Mouse (Mus musculus): ENCODE measurements around the gene Cnnm1. TPM values are rescaled to one million over a fixed set of nuclear protein-coding genes. Genes with fewer than 3 reads are reported as not detected.

Cnnm1 gene
- polyA plus RNA-seq, 1 experiment from 2014 or later, result 0.08 TPM

- Histone ChIP-seq H3K4me2 (ENCODE audit: low read depth, low read length) (no peak overlapping the region), H3K9ac (ENCODE audit: low read length) (no peak overlapping the region), H3K27me3 (ENCODE audit: control insufficient read depth, insufficient read depth, low read depth, low read length) (no peaks in the 10 kb centered on the region), H3K4me3 (ENCODE audit: low read length) (no peak overlapping the region), H3K27ac (ENCODE audit: low read length) (no peak overlapping the region), H3K36me3 (ENCODE audit: control insufficient read depth, insufficient read depth, low read length) (no peaks in the 10 kb centered on the region), H3K9me3 (ENCODE audit: control insufficient read depth, low read length) (no peaks in the 10 kb centered on the region), H3K4me1 (replicated peaks; ENCODE audit: control insufficient read depth, insufficient read depth, low read length) (no peaks in the 10 kb centered on the region)
- no peak for ATAC-seq (ENCODE audit: low read depth)
- WGBS, result 74% methylated on average over 7 of the region's 7 CpGs
Observed at GRCm38 (mm10) chr19:43463546-43464293, 23.5 kb downstream of the Cnnm1 start.

- H3K4me3 ChIP-seq (ENCODE audit: low read length), result no peak overlapping the region
- no peak overlapping the region for H3K4me2 ChIP-seq (ENCODE audit: low read depth, low read length)
- H3K36me3 ChIP-seq (ENCODE audit: control insufficient read depth, insufficient read depth, low read length), result no peaks in the 10 kb centered on the region
- no peaks in the 10 kb centered on the region for H3K27me3 ChIP-seq (ENCODE audit: control insufficient read depth, insufficient read depth, low read depth, low read length)
- ATAC-seq (ENCODE audit: low read depth), result no peak
- H3K9me3 ChIP-seq (ENCODE audit: control insufficient read depth, low read length), result no peaks in the 10 kb centered on the region
- no peak overlapping the region for H3K9ac ChIP-seq (ENCODE audit: low read length)
- H3K4me1 ChIP-seq (replicated peaks; ENCODE audit: control insufficient read depth, insufficient read depth, low read length), result no peaks in the 10 kb centered on the region
- no peak overlapping the region for H3K27ac ChIP-seq (ENCODE audit: low read length)
- 62% methylated on average over 3 of the region's 3 CpGs for WGBS
Observed at GRCm38 (mm10) chr19:43464294-43464687, 24.1 kb downstream of the Cnnm1 start.

- Histone ChIP-seq H3K4me3 (ENCODE audit: low read length) (no peak overlapping the region), H3K27me3 (ENCODE audit: control insufficient read depth, insufficient read depth, low read depth, low read length) (no peaks in the 10 kb centered on the region), H3K4me2 (ENCODE audit: low read depth, low read length) (no peak overlapping the region), H3K9me3 (ENCODE audit: control insufficient read depth, low read length) (no peaks in the 10 kb centered on the region), H3K9ac (ENCODE audit: low read length) (no peak overlapping the region), H3K36me3 (ENCODE audit: control insufficient read depth, insufficient read depth, low read length) (no peaks in the 10 kb centered on the region), H3K4me1 (replicated peaks; ENCODE audit: control insufficient read depth, insufficient read depth, low read length) (no peaks in the 10 kb centered on the region), H3K27ac (ENCODE audit: low read length) (no peak overlapping the region)
- WGBS, result 84% methylated on average over 11 of the region's 11 CpGs
- no peak for ATAC-seq (ENCODE audit: low read depth)
Observed at GRCm38 (mm10) chr19:43465076-43465475, 24.8 kb downstream of the Cnnm1 start.

GRCm38 (mm10) chr19:43465601-43466255 lies 25.5 kb downstream of the Cnnm1 start:
- Histone ChIP-seq H3K4me1 (replicated peaks; ENCODE audit: control insufficient read depth, insufficient read depth, low read length) (no peaks in the 10 kb centered on the region), H3K36me3 (ENCODE audit: control insufficient read depth, insufficient read depth, low read length) (no peaks in the 10 kb centered on the region), H3K4me3 (ENCODE audit: low read length) (no peak overlapping the region), H3K27me3 (ENCODE audit: control insufficient read depth, insufficient read depth, low read depth, low read length) (no peaks in the 10 kb centered on the region), H3K9ac (ENCODE audit: low read length) (no peak overlapping the region), H3K27ac (ENCODE audit: low read length) (no peak overlapping the region), H3K4me2 (ENCODE audit: low read depth, low read length) (no peak overlapping the region), H3K9me3 (ENCODE audit: control insufficient read depth, low read length) (no peaks in the 10 kb centered on the region)
- ATAC-seq (ENCODE audit: low read depth), result no peak
- 86% methylated on average over 14 of the region's 14 CpGs for WGBS

- Histone ChIP-seq H3K4me2 (ENCODE audit: low read depth, low read length) (no peak overlapping the region), H3K4me1 (replicated peaks; ENCODE audit: control insufficient read depth, insufficient read depth, low read length) (no peaks in the 10 kb centered on the region), H3K9me3 (ENCODE audit: control insufficient read depth, low read length) (no peaks in the 10 kb centered on the region), H3K9ac (ENCODE audit: low read length) (no peak overlapping the region), H3K4me3 (ENCODE audit: low read length) (no peak overlapping the region), H3K27ac (ENCODE audit: low read length) (no peak overlapping the region), H3K27me3 (ENCODE audit: control insufficient read depth, insufficient read depth, low read depth, low read length) (no peaks in the 10 kb centered on the region), H3K36me3 (ENCODE audit: control insufficient read depth, insufficient read depth, low read length) (no peaks in the 10 kb centered on the region)
- WGBS, result 67% methylated on average over 12 of the region's 12 CpGs
- no peak for ATAC-seq (ENCODE audit: low read depth)
Observed at GRCm38 (mm10) chr19:43467927-43468685, 27.9 kb downstream of the Cnnm1 start.

GRCm38 (mm10) chr19:43469333-43469732 lies 29.1 kb downstream of the Cnnm1 start:
- no peak for ATAC-seq (ENCODE audit: low read depth)
- no peak overlapping the region for H3K9ac ChIP-seq (ENCODE audit: low read length)
- H3K27ac ChIP-seq (ENCODE audit: low read length), result no peak overlapping the region
- H3K4me1 ChIP-seq (replicated peaks; ENCODE audit: control insufficient read depth, insufficient read depth, low read length), result no peaks in the 10 kb centered on the region
- no peak overlapping the region for H3K4me3 ChIP-seq (ENCODE audit: low read length)
- no peak overlapping the region for H3K4me2 ChIP-seq (ENCODE audit: low read depth, low read length)
- 53% methylated on average over 7 of the region's 7 CpGs for WGBS
- H3K36me3 ChIP-seq (ENCODE audit: control insufficient read depth, insufficient read depth, low read length), result no peaks in the 10 kb centered on the region
- no peaks in the 10 kb centered on the region for H3K9me3 ChIP-seq (ENCODE audit: control insufficient read depth, low read length)
- no peaks in the 10 kb centered on the region for H3K27me3 ChIP-seq (ENCODE audit: control insufficient read depth, insufficient read depth, low read depth, low read length)

GRCm38 (mm10) chr19:43472331-43472730 lies 32.1 kb downstream of the Cnnm1 start:
- no peak overlapping the region for H3K27ac ChIP-seq (ENCODE audit: low read length)
- H3K4me3 ChIP-seq (ENCODE audit: low read length), result no peak overlapping the region
- no peaks in the 10 kb centered on the region for H3K9me3 ChIP-seq (ENCODE audit: control insufficient read depth, low read length)
- H3K36me3 ChIP-seq (ENCODE audit: control insufficient read depth, insufficient read depth, low read length), result no peaks in the 10 kb centered on the region
- H3K4me2 ChIP-seq (ENCODE audit: low read depth, low read length), result no peak overlapping the region
- no peak for ATAC-seq (ENCODE audit: low read depth)
- no peaks in the 10 kb centered on the region for H3K4me1 ChIP-seq (replicated peaks; ENCODE audit: control insufficient read depth, insufficient read depth, low read length)
- WGBS, result 73% methylated on average over 8 of the region's 8 CpGs
- no peak overlapping the region for H3K9ac ChIP-seq (ENCODE audit: low read length)
- no peaks in the 10 kb centered on the region for H3K27me3 ChIP-seq (ENCODE audit: control insufficient read depth, insufficient read depth, low read depth, low read length)

- Histone ChIP-seq H3K36me3 (ENCODE audit: control insufficient read depth, insufficient read depth, low read length) (no peaks in the 10 kb centered on the region), H3K4me3 (ENCODE audit: low read length) (no peak overlapping the region), H3K4me1 (replicated peaks; ENCODE audit: control insufficient read depth, insufficient read depth, low read length) (no peaks in the 10 kb centered on the region), H3K27me3 (ENCODE audit: control insufficient read depth, insufficient read depth, low read depth, low read length) (no peaks in the 10 kb centered on the region), H3K9ac (ENCODE audit: low read length) (no peak overlapping the region), H3K27ac (ENCODE audit: low read length) (no peak overlapping the region), H3K9me3 (ENCODE audit: control insufficient read depth, low read length) (no peaks in the 10 kb centered on the region), H3K4me2 (ENCODE audit: low read depth, low read length) (no peak overlapping the region)
- WGBS, result 84% methylated on average over 7 of the region's 7 CpGs
- ATAC-seq (ENCODE audit: low read depth), result no peak
Observed at GRCm38 (mm10) chr19:43472781-43473180, 32.5 kb downstream of the Cnnm1 start.

- Histone ChIP-seq H3K9ac (ENCODE audit: low read length) (no peak overlapping the region), H3K4me2 (ENCODE audit: low read depth, low read length) (no peak overlapping the region), H3K9me3 (ENCODE audit: control insufficient read depth, low read length) (no peaks in the 10 kb centered on the region), H3K27me3 (ENCODE audit: control insufficient read depth, insufficient read depth, low read depth, low read length) (no peaks in the 10 kb centered on the region), H3K36me3 (ENCODE audit: control insufficient read depth, insufficient read depth, low read length) (no peaks in the 10 kb centered on the region), H3K4me1 (replicated peaks; ENCODE audit: control insufficient read depth, insufficient read depth, low read length) (no peaks in the 10 kb centered on the region), H3K4me3 (ENCODE audit: low read length) (no peak overlapping the region), H3K27ac (ENCODE audit: low read length) (no peak overlapping the region)
- 25% methylated on average over 2 of the region's 2 CpGs for WGBS
- ATAC-seq (ENCODE audit: low read depth), result no peak
Observed at GRCm38 (mm10) chr19:43475642-43476041, 35.4 kb downstream of the Cnnm1 start.

Measured in lung, embryonic 16.5 days (tissue).